Mouse (Mus musculus): ENCODE measurements at regions not wholly inside any gene's neighbourhood (a gene's known extent, or its start where the extent isn't known, plus 50 kb on each side); places are given as distances from the start of the nearest gene placed in this dataset.
"Not testable (repeated sequence)": the region's sequence is repeated elsewhere in the genome, so short reads cannot be mapped to it uniquely, and the experiment has no call there.

GRCm38 (mm10) chr1:31612944-31613343 is 390.3 kb downstream of the Pih1d3 start:
- intact Hi-C loops (cut with DNase I): no loop called here
- DNase-seq: no peak

GRCm38 (mm10) chr1:31615219-31615618 is 392.6 kb downstream of the Pih1d3 start:
- intact Hi-C loops (cut with DNase I): not testable (repeated sequence)

DNA sequence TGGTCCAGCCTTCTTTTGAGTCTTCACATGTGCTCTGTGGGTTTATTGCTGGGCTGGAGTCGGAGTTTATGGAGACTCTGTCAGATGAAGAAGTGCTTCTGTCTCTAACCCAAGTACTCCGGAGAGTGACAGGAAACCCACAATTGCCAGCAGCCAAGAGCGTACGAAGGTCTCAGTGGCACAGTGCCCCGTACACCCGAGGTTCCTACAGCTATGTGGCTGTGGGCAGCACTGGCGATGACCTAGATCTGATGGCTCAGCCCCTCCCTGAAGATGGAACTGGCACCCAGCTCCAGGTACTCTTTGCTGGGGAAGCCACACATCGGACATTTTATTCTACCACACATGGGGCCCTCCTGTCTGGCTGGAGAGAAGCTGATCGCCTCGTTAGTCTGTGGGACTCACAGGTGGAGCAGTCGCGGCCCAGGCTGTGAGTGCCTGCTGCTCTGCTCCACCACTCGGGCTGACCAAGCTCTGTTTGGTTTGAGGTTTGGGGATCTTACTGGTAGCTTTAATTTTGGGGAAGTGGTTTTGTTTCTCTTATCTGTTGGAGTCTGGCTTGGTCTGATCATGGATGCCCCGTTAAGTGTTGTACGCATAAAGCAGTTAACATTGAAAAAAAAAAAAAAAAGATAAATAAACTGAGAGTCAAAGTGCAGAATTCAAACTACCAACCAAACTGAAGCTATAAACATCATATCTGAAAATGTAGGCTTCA is 393.8 kb downstream of the Pih1d3 start:
- DNase-seq; intact Hi-C loops (cut with DNase I): not testable (repeated sequence)

More at GRCm38 (mm10) chr1:31615219-31615618, 392.6 kb downstream of the Pih1d3 start:
- not testable (repeated sequence) for DNase-seq

- intact Hi-C loops (cut with DNase I): no loop called here
- no peak for DNase-seq
Observed at GRCm38 (mm10) chr1:31634353-31634752, 411.7 kb downstream of the Pih1d3 start.

DNA sequence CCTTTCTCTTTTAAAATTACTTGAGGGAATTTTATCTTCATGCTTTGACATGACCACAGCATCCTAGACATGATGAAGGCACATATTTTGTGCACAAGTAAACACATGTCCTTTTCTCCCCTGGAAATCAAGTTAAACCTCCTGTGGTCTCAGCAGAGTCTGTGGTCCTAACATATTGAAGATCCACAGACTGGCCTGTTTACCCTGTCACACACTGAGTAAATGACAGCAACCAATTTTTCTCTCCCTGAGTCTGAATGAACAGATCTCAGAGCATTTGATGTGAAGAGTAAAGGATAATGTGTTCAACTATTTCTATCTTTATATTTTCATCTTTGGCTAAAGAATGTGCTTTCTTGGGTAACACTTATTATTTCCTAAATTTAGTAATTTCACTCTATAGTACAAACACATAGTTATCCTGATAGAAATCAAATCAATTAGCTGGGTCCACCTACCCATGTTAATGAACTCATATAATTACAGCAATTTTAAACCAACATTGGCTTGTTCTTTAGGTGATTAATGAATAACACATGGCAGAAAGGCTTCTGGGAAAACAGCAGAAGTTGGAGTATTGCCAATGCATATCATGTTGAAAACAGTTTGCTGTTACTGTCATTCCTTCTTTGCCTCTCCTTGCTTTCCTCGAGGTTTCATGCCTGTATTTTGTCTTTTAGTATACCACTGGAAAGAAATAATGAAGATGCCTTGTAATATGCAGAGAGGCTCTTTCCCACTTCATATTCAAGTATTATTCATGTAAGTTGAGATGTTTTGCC is 414.1 kb downstream of the Pih1d3 start:
- intact Hi-C loops (cut with DNase I): no loop called here

DNA sequence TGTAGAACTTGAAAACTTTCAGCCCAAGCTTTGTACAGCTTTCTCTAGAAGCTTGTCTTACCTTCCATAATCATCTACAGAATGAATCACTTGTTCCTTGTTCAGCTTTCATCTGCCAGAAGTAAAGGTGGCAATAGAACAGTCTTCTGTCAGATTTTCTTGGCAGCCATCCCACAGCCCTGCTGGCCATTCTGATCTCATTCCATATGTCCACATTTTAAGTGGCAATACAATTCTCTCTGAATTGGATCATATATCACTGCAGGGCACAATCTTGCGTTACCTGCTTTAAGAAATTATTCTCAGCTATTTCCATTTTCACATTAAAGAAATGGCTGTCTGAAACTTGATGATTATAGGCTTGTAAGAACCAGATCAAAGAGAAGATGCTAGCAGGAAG is 422.5 kb downstream of the Pih1d3 start:
- intact Hi-C loops (cut with DNase I): no loop called here
- peak; percentile 62 for DNase-seq

More for the DNA sequence above, 414.1 kb downstream of the Pih1d3 start:
- no peak for DNase-seq

- intact Hi-C loops (cut with DNase I): no loop called here
Observed at GRCm38 (mm10) chr1:31678586-31678985, 455.9 kb downstream of the Pih1d3 start.

More at GRCm38 (mm10) chr1:31678586-31678985, 455.9 kb downstream of the Pih1d3 start:
- DNase-seq: no peak

Measured in left cerebral cortex, postnatal 4 days (tissue).